Mouse (Mus musculus) MEL (cell line): ENCODE measurements around the gene Fndc10. TPM values are rescaled to one million over a fixed set of nuclear protein-coding genes. Genes with fewer than 3 reads are reported as not detected.
A peak's percentile ranks its signal among the peaks of the same experiment; 100 is the strongest.
"Not testable (repeated sequence)": the region's sequence is repeated elsewhere in the genome, so short reads cannot be mapped to it uniquely, and the experiment has no call there.

Source experiments
- DNase-seq: peaks from one replicate; pipeline ENCODE4 v3.0.0; 2011; ENCODE audit warnings: low read depth, low spot score
- H3K27ac ChIP-seq: 2 replicates; pipeline ENCODE4 v1.5.1; 2012; ENCODE audit warnings: low read depth, mild to moderate bottlenecking, control low read depth, low read length, moderate library complexity; ENCODE audit not compliant: control insufficient read depth
- H3K27me3 ChIP-seq, 2 experiments: fragments of 150-350 bp in 1 of 2; sonication (generic) in 1 of 2; 2 replicates each; pipeline ENCODE4 v1.6.1; 2012; ENCODE audit warnings: low read length in 2 of 2, mild to moderate bottlenecking in 2 of 2, improper control_type of control experiment in 1 of 2, moderate library complexity in 1 of 2; ENCODE audit not compliant: insufficient read depth in 2 of 2, control insufficient read depth in 1 of 2
- H3K36me3 ChIP-seq, 2 experiments: 2 replicates each; pipeline ENCODE4 v1.6.1; 2012 to 2014; ENCODE audit warnings: low read length in 2 of 2, improper control_type of control experiment in 1 of 2, inconsistent platforms in 1 of 2, mild to moderate bottlenecking in 1 of 2; ENCODE audit not compliant: insufficient read depth in 2 of 2, control insufficient read depth in 1 of 2
- H3K4me1 ChIP-seq, 2 experiments: fragments of 150-350 bp in 1 of 2; sonication (generic) in 1 of 2; 2 replicates each; pipeline ENCODE4 v1.6.1; 2012; ENCODE audit warnings: low read length in 2 of 2, improper control_type of control experiment in 1 of 2, mild to moderate bottlenecking in 1 of 2; ENCODE audit not compliant: insufficient read depth in 2 of 2, control insufficient read depth in 1 of 2
- H3K4me3 ChIP-seq, 2 experiments: fragments of 150-350 bp in 1 of 2; sonication (generic) in 1 of 2; 2 replicates each; pipeline ENCODE4 v1.5.1; 2012; ENCODE audit warnings: low read depth in 2 of 2, low read length in 2 of 2, mild to moderate bottlenecking in 2 of 2, moderate library complexity in 2 of 2, control low read depth in 1 of 2, improper control_type of control experiment in 1 of 2; ENCODE audit not compliant: control insufficient read depth in 1 of 2, insufficient read depth in 1 of 2
- H3K79me2 ChIP-seq: 2 replicates; pipeline ENCODE4 v1.6.1; 2012; ENCODE audit warnings: mild to moderate bottlenecking, low read length, moderate library complexity; ENCODE audit not compliant: control insufficient read depth, poor library complexity, insufficient read depth
- H3K9ac ChIP-seq: 2 replicates; pipeline ENCODE4 v1.6.1; 2012; ENCODE audit warnings: low read depth, mild to moderate bottlenecking, control low read depth, low read length, moderate library complexity; ENCODE audit not compliant: control insufficient read depth, poor library complexity, severe bottlenecking
- H3K9me3 ChIP-seq: fragments of 150-350 bp; sonication (generic); replicated peaks from 2 replicates; pipeline ENCODE4 v1.6.1; 2012; ENCODE audit warnings: mild to moderate bottlenecking, low read length, improper control_type of control experiment, moderate library complexity; ENCODE audit not compliant: insufficient read depth
- BHLHE40 ChIP-seq: IDR thresholded peaks from 2 replicates; pipeline ENCODE4 v1.6.1; 2012; ENCODE audit warnings: low read depth, mild to moderate bottlenecking, inconsistent platforms, low read length, improper control_type of control experiment, borderline replicate concordance
- CHD2 ChIP-seq: IDR thresholded peaks from 2 replicates; pipeline ENCODE4 v1.6.1; 2011; ENCODE audit warnings: low read length, improper control_type of control experiment
- ELF1 ChIP-seq: IDR thresholded peaks from 2 replicates; pipeline ENCODE4 v1.6.1; 2014; ENCODE audit warnings: low read depth, mild to moderate bottlenecking, inconsistent platforms, low read length, improper control_type of control experiment, moderate library complexity
- GATA1 ChIP-seq: IDR thresholded peaks from 2 replicates; pipeline ENCODE4 v1.6.1; 2011; ENCODE audit warnings: low read depth, low read length, improper control_type of control experiment
- HCFC1 ChIP-seq: IDR thresholded peaks from 2 replicates; pipeline ENCODE4 v1.6.1; 2012; ENCODE audit warnings: low read depth, mild to moderate bottlenecking, inconsistent platforms, low read length, improper control_type of control experiment, moderate library complexity
- KAT2A ChIP-seq: conservative IDR thresholded peaks from 2 replicates; pipeline ENCODE4 v1.6.1; 2012; ENCODE audit warnings: low read depth, low read length, improper control_type of control experiment, inconsistent platforms
- MAFK ChIP-seq: IDR thresholded peaks from 2 replicates; pipeline ENCODE4 v1.6.1; 2011; ENCODE audit warnings: low read depth, mild to moderate bottlenecking, low read length, improper control_type of control experiment, borderline replicate concordance
- MAX ChIP-seq: IDR thresholded peaks from 2 replicates; pipeline ENCODE4 v1.6.1; 2011; ENCODE audit warnings: low read length, improper control_type of control experiment
- MEF2A ChIP-seq: IDR thresholded peaks from 2 replicates; pipeline ENCODE4 v1.6.1; 2014; ENCODE audit warnings: low read depth, mild to moderate bottlenecking, inconsistent platforms, low read length, improper control_type of control experiment; ENCODE audit not compliant: poor library complexity, insufficient replicate concordance, severe bottlenecking; ENCODE audit errors: extremely low read depth
- MYC ChIP-seq: IDR thresholded peaks from 2 replicates; pipeline ENCODE4 v1.6.1; 2011; ENCODE audit warnings: low read depth, mild to moderate bottlenecking, low read length, improper control_type of control experiment, moderate library complexity
- NELFE ChIP-seq: IDR thresholded peaks from 2 replicates; pipeline ENCODE4 v1.6.1; 2011; ENCODE audit warnings: low read depth, low read length, improper control_type of control experiment
- POLR2AphosphoS5 ChIP-seq: IDR thresholded peaks from 2 replicates; pipeline ENCODE4 v1.6.1; 2012; ENCODE audit warnings: low read depth, borderline replicate concordance, mild to moderate bottlenecking, inconsistent platforms, low read length, moderate library complexity, mixed read lengths
- RAD21 ChIP-seq: IDR thresholded peaks from 2 replicates; pipeline ENCODE4 v1.6.1; 2011; ENCODE audit warnings: mild to moderate bottlenecking, low read depth, low read length, improper control_type of control experiment
- RCOR1 ChIP-seq: IDR thresholded peaks from 2 replicates; pipeline ENCODE4 v1.6.1; 2012; ENCODE audit warnings: low read depth, mild to moderate bottlenecking, inconsistent platforms, low read length, improper control_type of control experiment
- SIN3A ChIP-seq: IDR thresholded peaks from 2 replicates; pipeline ENCODE4 v1.6.1; 2012; ENCODE audit warnings: low read length, improper control_type of control experiment, inconsistent platforms
- TAL1 ChIP-seq: IDR thresholded peaks from 2 replicates; pipeline ENCODE4 v1.6.1; 2012; ENCODE audit warnings: mild to moderate bottlenecking, inconsistent platforms, low read length, moderate library complexity, mixed read lengths
- TBP ChIP-seq: IDR thresholded peaks from 2 replicates; pipeline ENCODE4 v1.8.0; 2011; ENCODE audit warnings: low read depth, low read length, improper control_type of control experiment
- USF1 ChIP-seq: IDR thresholded peaks from 2 replicates; pipeline ENCODE4 v1.6.1; 2014; ENCODE audit warnings: low read depth, mild to moderate bottlenecking, inconsistent platforms, low read length, improper control_type of control experiment, moderate library complexity
- USF2 ChIP-seq, 2 experiments: IDR thresholded peaks; 2 replicates each; pipeline ENCODE4 v1.6.1; 2011 to 2012; ENCODE audit warnings: improper control_type of control experiment in 2 of 2, low read length in 2 of 2, borderline replicate concordance in 1 of 2, inconsistent platforms in 1 of 2, low read depth in 1 of 2, mild to moderate bottlenecking in 1 of 2; ENCODE audit not compliant: insufficient read depth in 1 of 2
- polyA plus RNA-seq, 2 experiments: library from polyadenylated mRNA; stranded (reverse) in 1 of 2; unstranded in 1 of 2; fragments of >175 nt in 1 of 2; fragments of >200 nt in 1 of 2; gene quantifications; 2 replicates each; pipeline versions ENCODE4 v1.2.1 to v1.2.4; 2012; ENCODE audit warnings: low replicate concordance in 2 of 2, low read depth in 1 of 2; ENCODE audit not compliant: insufficient read length in 2 of 2, insufficient read depth in 1 of 2, missing spikeins in 1 of 2
- total RNA-seq: library from RNA; depleted of rRNA; stranded (reverse); fragments of 300-350 nt; gene quantifications from 2 replicates; pipeline ENCODE4 v1.2.3, GENCODE M21; 2012; rRNA removed

Gene Fndc10
- total RNA-seq (1.1 and 2.6 TPM in 2 replicates), polyA plus RNA-seq (1 to 10 TPM in 1 of 2 experiments, not detected in 1; 5.9 TPM)

GRCm38 (mm10) chr4:155694111-155694481, at the start of gene Fndc10:
Fndc10 (plus strand) TSS chr4:155694342.
- no peak within 1 kb of the TSS for H3K27ac ChIP-seq
- no peaks in the 10 kb centered on the region; the same call in 1 of the 2 replicates for H3K79me2 ChIP-seq
- peak within 1 kb of the TSS; percentile 53 to 70 for H3K4me3 ChIP-seq
- H3K9ac ChIP-seq: peak within 1 kb of the TSS; percentile 68
- DNase-seq: peak; percentile 42
- no peaks in the 10 kb centered on the region for H3K9me3 ChIP-seq
- TF ChIP-seq SIN3A (0 out of 2 replicates have a peak, but pooled peaks have one; percentile 1), HCFC1 (0 out of 2 replicates have a peak, but pooled peaks have one; percentile 16), RCOR1 (no peak), NELFE (0 out of 2 replicates have a peak, but pooled peaks have one; percentile 2)
- H3K4me1 ChIP-seq: peaks cover 0 to 9% of the 10 kb centered on the region in 2 experiments; a peak in 1 of 4 replicates
- H3K36me3 ChIP-seq: peaks cover 0 to 2% of the 10 kb centered on the region in 2 experiments; a peak in 1 of 4 replicates
- H3K27me3 ChIP-seq: peaks cover 0 to 5% of the 10 kb centered on the region in 2 experiments; a peak in 2 of 4 replicates

GRCm38 (mm10) chr4:155645308-155645707, 48.8 kb upstream of the Fndc10 start, which contains the start of gene Gm10563:
Gm10563 (minus strand) TSS chr4:155645408.
- H3K79me2 ChIP-seq, H3K9ac ChIP-seq, H3K4me1 ChIP-seq, H3K4me3 ChIP-seq, H3K27ac ChIP-seq, DNase-seq, H3K9me3 ChIP-seq, H3K27me3 ChIP-seq: not testable (repeated sequence)
- peaks cover 0 to 21% of the 10 kb centered on the region in 2 experiments; a peak in 2 of 4 replicates for H3K36me3 ChIP-seq

- TF ChIP-seq MAX (no peak), CHD2 (no peak), TBP (no peak), GATA1 (no peak), ELF1 (no peak), KAT2A (no peak), MEF2A (no peak), BHLHE40 (no peak), RAD21 (no peak), MAFK (no peak), MYC (no peak), TAL1 (no peak), USF1 (no peak), NELFE (no peak), POLR2AphosphoS5 (no peak), HCFC1 (no peak), USF2 (IDR thresholded peaks at IDR 0.05; ENCODE audit: borderline replicate concordance in 1 of 2, insufficient read depth in 1 of 2, low read depth in 1 of 2, low read length in 2 of 2) (no peak)
Observed at GRCm38 (mm10) chr4:155645721-155646120, 48.4 kb upstream of the Fndc10 start.

More at GRCm38 (mm10) chr4:155645721-155646120, 48.4 kb upstream of the Fndc10 start:
- no peaks in the 10 kb centered on the region for H3K4me1 ChIP-seq
- no peaks in the 10 kb centered on the region for H3K27me3 ChIP-seq
- H3K79me2 ChIP-seq: no peaks in the 10 kb centered on the region
- H3K9ac ChIP-seq: no peak overlapping the region
- no peak for DNase-seq
- peaks cover 0 to 22% of the 10 kb centered on the region in 2 experiments; a peak in 2 of 4 replicates for H3K36me3 ChIP-seq
- no peak overlapping the region for H3K27ac ChIP-seq
- H3K4me3 ChIP-seq: no peak overlapping the region
- no peaks in the 10 kb centered on the region for H3K9me3 ChIP-seq
